Mouse (Mus musculus) hindbrain, postnatal 0 days (tissue): ENCODE data around the gene Egln1. TPM values are rescaled to one million over a fixed set of nuclear protein-coding genes. Genes with fewer than 3 reads are reported as not detected.

Experiments used
- ATAC-seq: fragments of 200-750 bp; cut with Nextera tagmentation; 2 replicates; pipeline ENCODE4 v1.8.0; 2017; ENCODE audit warnings: mild to moderate bottlenecking, moderate TSS enrichment, moderate library complexity
- DNase-seq: peaks from one replicate; pipeline ENCODE4 v3.0.0-alpha.2; 2015; ENCODE audit warnings: low spot score
- H3K27ac ChIP-seq: fragments of 300-500 bp; sonication (generic); 2 replicates; pipeline ENCODE4 v1.5.1; 2014; ENCODE audit warnings: mild to moderate bottlenecking
- H3K27me3 ChIP-seq: fragments of 300-500 bp; sonication (generic); 2 replicates; pipeline ENCODE4 v1.6.1; 2014; ENCODE audit warnings: low read length, mixed read lengths; ENCODE audit not compliant: insufficient read depth
- H3K36me3 ChIP-seq: fragments of 300-500 bp; sonication (generic); 2 replicates; pipeline ENCODE4 v1.6.1; 2014; ENCODE audit warnings: low read length, mixed read lengths; ENCODE audit not compliant: insufficient read depth
- H3K4me1 ChIP-seq: fragments of 300-500 bp; sonication (generic); 2 replicates; pipeline ENCODE4 v1.6.1; 2014; ENCODE audit warnings: antibody characterized with exemption, low read length, mixed read lengths; ENCODE audit not compliant: insufficient read depth
- H3K4me2 ChIP-seq: fragments of 300-500 bp; sonication (generic); 2 replicates; pipeline ENCODE4 v1.6.1; 2014; ENCODE audit warnings: low read depth, mild to moderate bottlenecking, low read length, moderate library complexity, mixed read lengths
- H3K4me3 ChIP-seq: fragments of 300-500 bp; sonication (generic); 2 replicates; pipeline ENCODE4 v1.5.1; 2014; ENCODE audit warnings: low read length
- H3K9ac ChIP-seq: fragments of 300-500 bp; sonication (generic); replicated peaks from 2 replicates; pipeline ENCODE4 v1.6.1; 2014; ENCODE audit warnings: mild to moderate bottlenecking, low read length, moderate library complexity, mixed read lengths
- H3K9me3 ChIP-seq: fragments of 300-500 bp; sonication (generic); 2 replicates; pipeline ENCODE4 v1.6.1; 2016; ENCODE audit warnings: low read length, mixed read lengths
- CTCF ChIP-seq: IDR thresholded peaks from 2 replicates; pipeline ENCODE4 v1.5.1; 2016; ENCODE audit warnings: antibody characterized with exemption, control low read depth, low read depth
- WGBS: fragments of 180-500 bp; shearing (Covaris S2); extraction: QIAGEN DNeasy Blood & Tissue Kit; methylation state at CpG from one replicate; pipeline ENCODE4 v1.1.7; 2014; 5-methylcytosine and 5-hydroxymethylcytosine counted together
- polyA plus RNA-seq: library from polyadenylated mRNA; unstranded; fragments of >200 nt; fragmentation: Nextera tagmentation; extraction: Ambion mirVana; gene quantifications from 2 replicates; pipeline ENCODE4 v1.2.1, GENCODE M21; 2015
- total RNA-seq: library from RNA; depleted of rRNA; stranded (reverse); fragments of >200 nt; gene quantifications from 2 replicates; pipeline ENCODE4 v1.2.3, GENCODE M21; 2014

Gene Egln1
- total and polyA plus RNA-seq, 2 experiments from 2014 or later, result 14.1 to 45.1 TPM

DNA sequence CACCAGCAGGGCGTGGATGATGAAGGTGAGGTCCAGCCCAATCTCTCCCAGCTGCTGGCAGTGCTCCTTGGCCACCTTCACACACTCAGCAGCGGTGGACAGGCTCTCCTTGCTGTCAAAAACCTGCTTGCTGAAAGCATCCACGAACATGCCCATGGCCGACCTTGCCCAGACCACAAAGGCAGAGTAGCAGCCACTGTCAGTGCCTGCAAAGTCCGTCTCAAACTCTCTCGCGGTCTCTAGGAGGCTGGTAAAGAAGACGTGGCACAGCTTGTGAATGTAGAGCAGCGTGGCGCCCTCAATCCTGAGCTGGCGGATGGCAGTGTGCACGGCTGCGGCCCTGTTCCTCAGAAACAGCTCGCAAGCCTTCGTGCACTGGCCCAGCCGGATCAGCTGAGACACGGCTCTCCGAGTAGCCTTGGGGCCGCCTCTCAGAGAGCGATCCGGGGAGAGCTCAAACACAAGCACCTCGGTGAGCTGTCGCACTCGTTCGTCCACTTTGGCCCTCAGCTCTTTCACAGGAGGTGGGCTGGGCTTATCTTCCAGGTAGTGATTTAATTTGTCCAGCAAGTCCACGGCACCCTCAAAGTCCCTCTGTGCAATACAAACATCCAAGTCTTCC is 53.0 kb downstream of the Egln1 start:
- ATAC-seq (0 out of 2 replicates have a peak, but pooled peaks have one; percentile 2), DNase-seq (no peak)
- Histone ChIP-seq H3K27me3 (no peaks in the 10 kb centered on the region), H3K4me2 (peak overlapping the region; percentile 98), H3K36me3 (peaks cover 25% of the 10 kb centered on the region), H3K4me1 (peaks cover 13% of the 10 kb centered on the region), H3K9ac (peak overlapping the region; percentile 76; the same call in 1 of the 2 replicates), H3K4me3 (peak overlapping the region; percentile 88), H3K9me3 (no peaks in the 10 kb centered on the region), H3K27ac (peak overlapping the region; percentile 90)
- no peak for TF ChIP-seq CTCF
- WGBS, result 78% methylated on average over 26 of the region's 26 CpGs

DNA sequence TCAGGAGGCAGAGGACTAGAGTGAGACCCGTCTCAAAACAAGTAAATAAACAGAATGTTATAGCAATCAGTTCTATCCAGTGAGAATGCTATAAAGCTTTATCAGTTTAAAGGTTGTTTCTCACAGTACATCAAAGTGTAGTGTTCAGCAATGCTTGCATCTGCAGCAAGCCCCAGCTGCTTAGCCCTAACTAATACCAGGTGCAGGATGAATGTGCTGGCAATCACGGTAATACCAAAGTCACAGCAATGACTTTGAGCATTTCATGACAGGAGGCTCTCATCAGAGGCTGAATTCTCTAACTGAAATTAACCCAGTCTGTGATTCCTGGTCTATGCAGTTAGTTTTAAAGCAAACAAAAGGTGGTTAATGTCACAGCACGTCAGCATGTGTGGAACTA is 56.5 kb downstream of the Egln1 start:
- H3K4me2 ChIP-seq, result no peak overlapping the region
- no peak for DNase-seq
- no peak for ATAC-seq
- H3K27ac ChIP-seq, result no peak overlapping the region
- no peak overlapping the region for H3K4me3 ChIP-seq
- H3K9ac ChIP-seq, result no peak overlapping the region
- H3K4me1 ChIP-seq, result peaks cover 8% of the 10 kb centered on the region
- TF ChIP-seq CTCF, result no peak
- WGBS, result 67% methylated on average over 3 of the region's 3 CpGs
- no peaks in the 10 kb centered on the region for H3K27me3 ChIP-seq
- H3K36me3 ChIP-seq, result peaks cover 33% of the 10 kb centered on the region
- H3K9me3 ChIP-seq, result no peaks in the 10 kb centered on the region

DNA sequence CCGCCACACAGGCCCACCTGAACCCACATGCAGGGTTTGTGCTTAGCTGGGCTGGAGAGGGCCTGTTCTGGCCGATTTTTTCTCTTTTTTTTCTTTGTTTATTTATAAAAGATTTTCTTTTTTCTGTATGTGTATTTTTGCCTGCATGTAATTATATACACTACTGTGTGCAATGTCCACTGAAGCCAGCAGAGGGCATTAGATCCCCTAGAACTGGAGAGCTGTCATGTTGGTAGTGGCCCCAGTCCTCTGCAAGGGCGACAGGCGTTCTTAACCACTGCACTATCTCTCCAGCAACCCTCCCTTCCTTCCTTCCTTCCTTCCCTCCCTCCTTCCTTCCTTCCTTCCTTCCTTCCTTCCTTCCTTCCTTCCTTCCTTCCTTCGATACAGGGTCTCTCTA is 60.7 kb downstream of the Egln1 start:
- no peaks in the 10 kb centered on the region for H3K27me3 ChIP-seq
- ATAC-seq, result no peak
- WGBS, result 98% methylated on average over 5 of the region's 5 CpGs
- no peak overlapping the region for H3K4me3 ChIP-seq
- TF ChIP-seq CTCF, result peak; percentile 29; the same call in 1 of the 2 replicates
- H3K36me3 ChIP-seq, result peaks cover 65% of the 10 kb centered on the region
- H3K9me3 ChIP-seq, result no peaks in the 10 kb centered on the region
- H3K4me1 ChIP-seq, result no peaks in the 10 kb centered on the region
- H3K27ac ChIP-seq, result no peak overlapping the region
- H3K9ac ChIP-seq, result no peak overlapping the region
- peak; percentile 12 for DNase-seq
- no peak overlapping the region for H3K4me2 ChIP-seq

DNA sequence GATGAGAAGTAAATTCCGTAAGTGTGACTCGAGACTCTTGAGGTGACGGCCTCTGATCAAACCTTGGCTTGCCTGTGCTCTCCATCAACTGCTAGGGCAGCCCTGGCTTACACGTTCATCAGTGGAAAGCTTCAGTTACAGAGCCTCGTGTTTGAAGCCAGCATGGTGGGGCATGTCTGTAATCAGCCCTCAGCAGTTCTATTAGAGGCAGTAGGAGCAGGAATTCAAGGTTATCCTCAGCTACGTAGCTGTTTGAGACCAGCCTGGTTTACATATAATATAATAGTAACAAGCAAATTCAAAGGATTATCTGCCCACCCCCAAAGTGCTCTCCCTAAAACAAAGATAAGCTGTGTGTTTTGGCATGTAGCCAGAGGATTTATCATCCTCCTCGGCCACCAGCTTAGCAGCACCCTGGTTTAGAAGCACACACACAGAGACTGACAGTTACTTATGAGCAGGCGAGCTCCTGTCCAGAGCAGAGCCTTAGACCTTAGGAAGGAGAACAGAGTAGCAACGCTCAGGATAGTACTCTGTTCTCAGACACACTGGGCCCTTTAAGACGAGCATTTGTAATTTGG is 70.1 kb downstream of the Egln1 start:
- no peaks in the 10 kb centered on the region for H3K4me1 ChIP-seq
- no peaks in the 10 kb centered on the region for H3K27me3 ChIP-seq
- peaks cover 84% of the 10 kb centered on the region for H3K36me3 ChIP-seq
- ATAC-seq (no peak), DNase-seq (no peak)
- 88% methylated on average over 10 of the region's 10 CpGs for WGBS
- H3K4me3 ChIP-seq, result no peak overlapping the region
- H3K9ac ChIP-seq, result no peak overlapping the region
- no peak overlapping the region for H3K27ac ChIP-seq
- H3K9me3 ChIP-seq, result no peaks in the 10 kb centered on the region
- TF ChIP-seq CTCF, result no peak
- H3K4me2 ChIP-seq, result no peak overlapping the region

DNA sequence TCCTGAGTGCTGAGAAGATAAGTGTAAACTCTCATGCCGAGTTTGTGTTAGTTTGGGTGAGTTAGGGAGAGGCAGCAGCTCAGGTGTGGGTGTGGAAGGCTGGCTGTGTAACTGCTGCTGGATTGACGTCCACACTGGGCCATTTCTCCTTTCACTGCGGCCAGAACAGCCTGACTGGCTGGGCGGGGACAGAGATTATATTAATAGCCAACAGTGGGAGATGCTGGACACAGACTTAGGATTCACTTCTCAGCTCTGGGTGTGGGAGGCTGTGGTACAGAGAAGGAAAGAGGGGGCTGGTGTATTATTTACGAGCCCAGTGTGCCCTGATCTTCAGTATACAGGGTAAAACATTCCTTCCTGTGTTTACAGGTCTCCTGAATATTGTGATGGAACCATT is 71.0 kb downstream of the Egln1 start:
- no peak for ATAC-seq
- Histone ChIP-seq H3K4me1 (no peaks in the 10 kb centered on the region), H3K4me2 (no peak overlapping the region), H3K27ac (no peak overlapping the region), H3K9ac (no peak overlapping the region), H3K4me3 (no peak overlapping the region), H3K36me3 (peaks cover 84% of the 10 kb centered on the region), H3K9me3 (no peaks in the 10 kb centered on the region), H3K27me3 (no peaks in the 10 kb centered on the region)
- no peak for TF ChIP-seq CTCF
- WGBS, result 92% methylated on average over 5 of the region's 5 CpGs
- DNase-seq, result no peak

DNA sequence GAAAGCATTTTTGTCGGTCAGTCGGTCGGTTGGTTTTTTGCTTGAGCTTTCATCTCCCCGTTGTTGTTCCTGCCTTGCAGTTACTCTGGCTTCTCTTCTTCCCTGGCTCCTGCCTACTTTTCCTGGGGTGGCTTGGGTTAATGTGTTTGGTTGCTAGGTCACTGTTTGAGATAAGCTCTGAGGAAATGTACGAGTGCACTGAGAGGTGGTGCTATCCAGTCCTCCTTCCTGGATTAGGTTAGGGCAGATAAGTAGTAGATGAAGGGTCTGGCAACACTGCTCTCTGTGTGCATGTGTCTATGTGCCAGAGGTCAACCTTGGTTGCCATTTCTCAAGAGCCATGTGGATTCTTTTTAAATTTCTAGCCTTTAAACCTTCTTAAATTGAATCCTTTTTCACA is 76.4 kb downstream of the Egln1 start:
- H3K36me3 ChIP-seq, result peaks cover 52% of the 10 kb centered on the region
- no peak overlapping the region for H3K4me3 ChIP-seq
- 92% methylated on average over 5 of the region's 5 CpGs for WGBS
- no peak overlapping the region for H3K27ac ChIP-seq
- no peak overlapping the region for H3K4me2 ChIP-seq
- no peak overlapping the region for H3K9ac ChIP-seq
- no peak for DNase-seq
- peaks cover 4% of the 10 kb centered on the region; the same call in 1 of the 2 replicates for H3K4me1 ChIP-seq
- TF ChIP-seq CTCF, result no peak
- no peaks in the 10 kb centered on the region for H3K9me3 ChIP-seq
- no peaks in the 10 kb centered on the region for H3K27me3 ChIP-seq
- ATAC-seq, result no peak

DNA sequence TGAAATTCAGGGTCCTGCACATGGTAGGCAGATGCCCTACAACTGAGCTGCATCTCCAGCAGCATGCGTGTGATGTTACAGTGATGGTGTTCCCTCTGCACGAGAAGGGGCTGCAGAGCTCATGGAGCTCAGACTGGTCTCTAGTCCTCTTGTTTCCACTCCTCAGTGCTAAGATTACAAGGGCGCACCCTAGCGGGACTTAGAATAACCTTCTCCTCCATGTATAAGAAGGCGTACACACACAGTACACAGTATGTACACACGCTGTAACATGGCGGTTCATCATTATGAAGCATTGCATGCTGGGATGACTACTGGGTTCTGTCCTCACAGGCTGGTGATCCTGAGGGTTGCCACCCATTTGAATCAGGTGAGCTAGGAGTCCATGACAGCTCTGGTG is 77.0 kb downstream of the Egln1 start:
- H3K36me3 ChIP-seq, result peaks cover 46% of the 10 kb centered on the region
- no peak overlapping the region for H3K27ac ChIP-seq
- no peak overlapping the region for H3K9ac ChIP-seq
- H3K4me1 ChIP-seq, result peaks cover 4% of the 10 kb centered on the region; the same call in 1 of the 2 replicates
- H3K4me2 ChIP-seq, result no peak overlapping the region
- ATAC-seq, result no peak
- DNase-seq, result no peak
- H3K27me3 ChIP-seq, result no peaks in the 10 kb centered on the region
- H3K4me3 ChIP-seq, result no peak overlapping the region
- H3K9me3 ChIP-seq, result no peaks in the 10 kb centered on the region
- WGBS, result 95% methylated on average over 7 of the region's 7 CpGs
- no peak for TF ChIP-seq CTCF
